Mouse (Mus musculus): ENCODE data around the gene Prss32. TPM values are rescaled to one million over a fixed set of nuclear protein-coding genes. Genes with fewer than 3 reads are reported as not detected.
"Not testable (repeated sequence)": the region's sequence is repeated elsewhere in the genome, so short reads cannot be mapped to it uniquely, and the experiment has no call there.

Prss32 gene
- polyA plus RNA-seq, 1 experiment from 2014 or later: not detected

DNA sequence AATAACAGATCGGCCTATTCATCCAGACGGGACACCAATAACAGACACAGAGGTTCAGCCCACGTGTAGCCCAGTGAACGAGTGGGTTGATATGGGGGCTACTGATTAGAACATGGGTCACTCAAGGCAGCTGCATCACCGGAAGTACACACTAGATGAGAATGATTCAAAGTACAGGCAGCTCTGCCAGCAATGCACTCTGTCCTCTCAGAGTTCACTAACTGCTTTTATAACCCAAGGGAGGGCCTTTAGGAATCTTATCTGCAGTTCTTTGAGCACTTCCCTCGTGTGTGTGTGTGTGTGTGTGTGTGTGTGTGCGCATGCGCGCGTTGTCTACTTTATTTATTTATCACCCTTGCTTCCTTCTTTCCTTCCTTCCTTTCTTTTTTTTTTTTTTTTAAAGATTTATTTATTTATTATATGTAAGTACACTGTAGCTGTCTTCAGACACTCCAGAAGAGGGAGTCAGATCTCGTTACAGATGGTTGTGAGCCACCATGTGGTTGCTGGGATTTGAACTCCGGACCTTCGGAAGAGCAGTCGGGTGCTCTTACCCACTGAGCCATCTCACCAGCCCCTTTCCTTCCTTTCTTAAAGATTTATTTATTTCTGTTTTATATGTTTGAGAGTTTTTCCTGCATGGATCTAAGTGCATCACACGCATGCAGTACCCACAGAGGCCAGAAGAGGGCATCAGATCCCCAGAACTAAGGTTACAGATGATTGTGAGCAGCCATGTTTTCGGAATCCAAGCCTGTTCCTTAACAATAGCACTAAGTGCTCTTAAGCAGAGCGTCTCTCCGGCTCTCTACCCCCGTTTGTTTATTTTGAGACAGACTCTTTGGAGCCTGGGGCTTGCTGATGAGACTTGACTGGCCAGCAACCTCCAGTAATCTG is 7.4 kb downstream of the Prss32 start:
- Histone ChIP-seq H3K4me2 (replicated peaks) (no peak overlapping the region), H3K4me3 (no peak overlapping the region), H3K4me1 (no peaks in the 10 kb centered on the region), H3K9ac (no peak overlapping the region), H3K27ac (no peak overlapping the region), H3K27me3 (no peaks in the 10 kb centered on the region), H3K36me3 (no peaks in the 10 kb centered on the region), H3K9me3 (no peaks in the 10 kb centered on the region)
- no peak for ATAC-seq (ENCODE audit: low FRiP score, low read depth)
- WGBS: 60% methylated on average over 19 of the region's 19 CpGs

- ATAC-seq (ENCODE audit: low FRiP score, low read depth): no peak
- Histone ChIP-seq H3K4me2 (replicated peaks) (no peak overlapping the region), H3K9me3 (no peaks in the 10 kb centered on the region), H3K36me3 (no peaks in the 10 kb centered on the region), H3K4me3 (no peak overlapping the region), H3K4me1 (no peaks in the 10 kb centered on the region), H3K27ac (no peak overlapping the region), H3K27me3 (no peaks in the 10 kb centered on the region), H3K9ac (no peak overlapping the region)
- WGBS: 38% methylated on average over 5 of the region's 5 CpGs
Observed at GRCm38 (mm10) chr17:23853292-23853691, 9.6 kb downstream of the Prss32 start.

DNA sequence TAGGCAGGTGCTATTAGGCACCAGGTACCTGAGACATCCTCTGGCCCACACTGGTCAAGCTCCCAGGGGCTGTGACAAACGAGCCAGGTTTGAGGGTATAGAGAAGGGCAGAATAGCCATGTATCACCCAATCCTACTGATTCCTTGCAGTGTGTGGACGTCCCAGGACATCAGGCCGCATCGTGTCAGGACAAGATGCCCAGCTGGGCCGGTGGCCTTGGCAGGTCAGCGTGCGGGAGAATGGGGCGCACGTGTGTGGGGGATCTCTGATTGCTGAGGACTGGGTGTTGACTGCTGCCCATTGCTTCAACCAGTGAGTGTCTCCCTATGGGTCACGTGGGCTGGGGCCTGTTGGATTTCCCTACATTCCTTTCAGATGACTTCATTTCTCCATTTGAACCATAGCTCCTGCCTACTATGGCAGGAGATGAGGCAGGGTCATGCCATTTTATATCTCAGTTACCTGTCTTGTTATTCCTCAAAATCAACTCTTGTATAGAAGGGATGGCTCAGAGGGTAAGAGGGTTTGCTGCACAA is 10.6 kb downstream of the Prss32 start:
- Histone ChIP-seq H3K4me3 (no peak overlapping the region), H3K9me3 (no peaks in the 10 kb centered on the region), H3K4me2 (replicated peaks) (no peak overlapping the region), H3K27ac (no peak overlapping the region), H3K27me3 (no peaks in the 10 kb centered on the region), H3K9ac (no peak overlapping the region), H3K4me1 (no peaks in the 10 kb centered on the region), H3K36me3 (no peaks in the 10 kb centered on the region)
- 84% methylated on average over 10 of the region's 10 CpGs for WGBS
- ATAC-seq (ENCODE audit: low FRiP score, low read depth): no peak

DNA sequence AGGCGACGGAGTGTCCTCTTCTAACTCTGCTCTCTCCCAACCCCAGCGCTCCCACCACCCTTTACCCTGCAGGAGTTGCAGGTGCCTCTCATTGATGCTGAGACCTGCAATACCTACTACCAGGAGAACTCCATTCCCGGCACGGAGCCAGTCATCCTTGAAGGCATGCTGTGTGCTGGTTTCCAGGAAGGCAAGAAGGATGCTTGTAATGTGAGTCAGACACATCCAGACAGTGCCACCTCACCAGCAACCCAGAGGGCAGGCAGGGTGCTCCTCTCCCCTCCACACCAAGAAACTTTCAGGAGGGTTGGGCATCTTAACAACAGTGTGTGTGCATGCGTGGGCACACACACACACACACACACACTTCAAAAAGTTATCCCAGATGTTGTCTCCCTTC is 13.5 kb downstream of the Prss32 start:
- Histone ChIP-seq H3K4me3 (no peak overlapping the region), H3K27me3 (no peaks in the 10 kb centered on the region), H3K36me3 (no peaks in the 10 kb centered on the region), H3K9ac (no peak overlapping the region), H3K4me1 (no peaks in the 10 kb centered on the region), H3K4me2 (replicated peaks) (no peak overlapping the region), H3K9me3 (no peaks in the 10 kb centered on the region), H3K27ac (no peak overlapping the region)
- 82% methylated on average over 6 of the region's 6 CpGs for WGBS
- no peak for ATAC-seq (ENCODE audit: low FRiP score, low read depth)

GRCm38 (mm10) chr17:23857913-23858312 is 14.3 kb downstream of the Prss32 start:
- H3K36me3 ChIP-seq: no peaks in the 10 kb centered on the region
- 79% methylated on average over 2 of the region's 2 CpGs for WGBS
- H3K9me3 ChIP-seq: no peaks in the 10 kb centered on the region
- ATAC-seq (ENCODE audit: low FRiP score, low read depth): no peak
- H3K4me2 ChIP-seq (replicated peaks): no peak overlapping the region
- H3K27ac ChIP-seq: no peak overlapping the region
- no peaks in the 10 kb centered on the region for H3K4me1 ChIP-seq
- no peak overlapping the region for H3K4me3 ChIP-seq
- H3K9ac ChIP-seq: no peak overlapping the region
- no peaks in the 10 kb centered on the region for H3K27me3 ChIP-seq

DNA sequence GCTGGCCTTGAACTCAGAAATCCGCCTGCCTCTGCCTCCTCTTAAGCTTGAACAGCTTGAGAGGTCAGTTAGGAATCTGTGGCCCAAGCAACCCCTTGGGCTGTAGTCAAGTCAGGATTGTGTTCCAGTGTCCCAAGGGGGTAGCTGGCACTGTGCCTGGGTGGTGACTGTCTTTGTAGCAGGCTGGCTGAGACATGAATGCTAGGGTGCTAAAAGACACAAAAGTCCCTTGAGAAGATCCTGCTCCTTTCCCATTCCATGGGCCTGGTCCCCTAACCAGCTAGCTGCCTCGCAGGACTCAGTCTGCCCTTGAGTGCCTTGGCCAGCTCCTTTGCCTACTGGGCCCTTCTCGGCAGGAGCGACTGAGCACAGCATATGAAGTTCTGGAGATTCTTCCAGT is 19.3 kb downstream of the Prss32 start:
- Histone ChIP-seq H3K27ac (no peak overlapping the region), H3K4me1 (no peaks in the 10 kb centered on the region), H3K4me3 (no peak overlapping the region), H3K27me3 (no peaks in the 10 kb centered on the region), H3K9ac (no peak overlapping the region), H3K36me3 (no peaks in the 10 kb centered on the region), H3K9me3 (peaks cover 5% of the 10 kb centered on the region; the same call in 1 of the 2 replicates), H3K4me2 (replicated peaks) (no peak overlapping the region)
- no peak for ATAC-seq (ENCODE audit: low FRiP score, low read depth)
- 83% methylated on average over 4 of the region's 4 CpGs for WGBS

DNA sequence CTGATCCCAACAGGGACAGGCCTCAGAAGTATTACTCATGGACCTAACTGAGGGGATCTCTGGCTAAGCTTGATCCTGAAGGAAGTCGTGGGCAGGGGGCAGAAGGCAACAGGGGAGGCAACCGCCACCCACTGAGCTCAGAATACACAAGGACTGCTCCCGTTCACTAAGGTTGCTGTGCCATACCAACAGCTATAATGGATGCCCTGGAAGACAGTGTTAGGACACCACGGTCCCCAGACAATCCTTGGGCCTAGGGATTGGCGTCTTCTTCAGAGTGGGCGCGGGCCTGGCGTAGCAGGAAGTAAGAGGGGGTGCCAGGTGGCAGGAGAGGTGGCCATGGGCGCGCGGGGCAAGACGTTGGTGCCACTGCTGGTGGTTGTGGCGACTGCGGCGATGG is 24.1 kb downstream of the Prss32 start, which contains the start of gene Prss21:
TSS of gene Prss21 (plus strand) at position 301 of the 400 bp plus-strand sequence.
- H3K9ac ChIP-seq: no peak within 1 kb of the TSS
- H3K4me1 ChIP-seq: no peaks in the 10 kb centered on the region
- H3K36me3 ChIP-seq: no peaks in the 10 kb centered on the region
- H3K4me3 ChIP-seq: no peak within 1 kb of the TSS
- no peak within 1 kb of the TSS for H3K27ac ChIP-seq
- no peaks in the 10 kb centered on the region for H3K27me3 ChIP-seq
- no peak within 1 kb of the TSS for H3K4me2 ChIP-seq (replicated peaks)
- peaks cover 5% of the 10 kb centered on the region; the same call in 1 of the 2 replicates for H3K9me3 ChIP-seq
- 85% methylated on average over 15 of the region's 15 CpGs for WGBS
- ATAC-seq (ENCODE audit: low FRiP score, low read depth): no peak

GRCm38 (mm10) chr17:23868513-23868912 is 24.9 kb downstream of the Prss32 start:
- Histone ChIP-seq H3K9me3 (peaks cover 5% of the 10 kb centered on the region; the same call in 1 of the 2 replicates), H3K4me2 (replicated peaks) (no peak overlapping the region), H3K4me3 (no peak overlapping the region), H3K36me3 (no peaks in the 10 kb centered on the region), H3K4me1 (no peaks in the 10 kb centered on the region), H3K9ac (no peak overlapping the region), H3K27ac (no peak overlapping the region), H3K27me3 (no peaks in the 10 kb centered on the region)
- no peak for ATAC-seq (ENCODE audit: low FRiP score, low read depth)
- WGBS: 85% methylated on average over 11 of the region's 11 CpGs

DNA sequence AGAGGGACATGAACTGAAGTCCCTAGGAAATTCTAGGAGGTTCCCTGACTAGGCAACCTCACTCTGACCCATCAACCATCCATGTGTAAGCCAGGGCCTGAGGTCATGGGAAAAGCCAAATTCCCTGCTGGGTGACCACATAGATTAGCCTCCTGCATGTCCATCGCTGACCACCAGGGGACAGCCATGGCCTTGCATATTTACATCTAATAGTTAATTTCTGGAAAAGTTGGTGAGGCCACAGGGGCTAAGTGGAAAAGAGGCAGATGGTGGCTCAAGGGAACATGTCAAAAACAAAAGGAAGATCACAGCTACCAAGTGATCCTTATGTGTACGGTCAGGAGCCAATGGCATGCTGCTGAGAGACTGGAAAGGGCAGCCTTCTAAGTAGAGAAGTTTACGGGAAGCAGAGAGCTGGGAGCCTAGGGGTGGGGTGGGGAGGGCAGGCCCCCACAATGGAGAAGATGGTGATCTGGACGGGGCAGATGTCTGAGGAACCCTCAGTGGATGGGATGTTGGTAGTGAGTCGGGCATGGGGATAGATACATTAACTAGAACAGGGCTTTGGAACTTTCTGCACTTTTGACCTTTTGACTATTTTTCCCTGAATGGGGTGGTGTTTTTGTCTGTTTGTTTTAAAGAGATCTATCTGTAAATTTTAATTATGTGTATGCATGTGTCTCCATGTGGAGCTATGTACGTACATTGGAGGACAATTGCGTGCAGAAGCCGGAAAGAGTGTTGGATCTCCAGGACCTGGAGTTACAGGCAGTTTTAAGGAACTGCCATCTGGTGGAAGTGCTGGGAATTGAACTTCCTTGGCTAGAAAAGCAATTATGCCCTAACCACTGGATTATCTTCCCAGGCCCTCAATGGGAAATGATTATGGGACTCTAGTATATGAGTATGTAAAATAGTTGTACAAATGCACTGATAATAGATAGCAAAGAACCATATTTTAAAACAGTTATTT is 30.5 kb downstream of the Prss32 start:
- Histone ChIP-seq H3K4me1 (no peaks in the 10 kb centered on the region), H3K9ac (no peak overlapping the region), H3K27ac (no peak overlapping the region), H3K4me3 (no peak overlapping the region), H3K4me2 (replicated peaks) (no peak overlapping the region), H3K27me3 (no peaks in the 10 kb centered on the region), H3K36me3 (no peaks in the 10 kb centered on the region), H3K9me3 (no peaks in the 10 kb centered on the region)
- no peak for ATAC-seq (ENCODE audit: low FRiP score, low read depth)
- 50% methylated on average over 8 of the region's 8 CpGs for WGBS

DNA sequence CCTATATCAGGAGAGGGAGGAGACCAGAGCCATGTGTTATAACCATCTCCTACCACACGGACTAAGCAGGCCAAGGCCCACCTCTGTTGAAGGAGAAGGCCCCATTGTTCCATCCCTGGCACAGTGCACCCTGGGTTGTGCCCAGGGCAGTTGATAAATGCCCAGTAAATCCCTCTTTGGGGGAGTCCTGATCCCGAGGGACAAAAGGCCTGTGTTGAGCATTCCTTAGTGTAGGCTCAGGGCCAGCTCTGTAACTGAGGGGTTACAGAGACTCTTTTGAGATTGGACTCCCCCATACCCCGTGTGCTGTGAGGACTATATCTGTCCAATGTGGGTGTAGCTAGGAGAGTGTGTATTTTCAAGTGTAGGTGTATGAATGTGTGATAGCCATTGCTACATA is 33.1 kb downstream of the Prss32 start:
- 54% methylated on average over 3 of the region's 3 CpGs for WGBS
- Histone ChIP-seq H3K36me3 (no peaks in the 10 kb centered on the region), H3K4me3 (no peak overlapping the region), H3K9ac (no peak overlapping the region), H3K4me1 (no peaks in the 10 kb centered on the region), H3K4me2 (replicated peaks) (no peak overlapping the region), H3K27ac (no peak overlapping the region), H3K9me3 (no peaks in the 10 kb centered on the region), H3K27me3 (no peaks in the 10 kb centered on the region)
- ATAC-seq (ENCODE audit: low FRiP score, low read depth): no peak

DNA sequence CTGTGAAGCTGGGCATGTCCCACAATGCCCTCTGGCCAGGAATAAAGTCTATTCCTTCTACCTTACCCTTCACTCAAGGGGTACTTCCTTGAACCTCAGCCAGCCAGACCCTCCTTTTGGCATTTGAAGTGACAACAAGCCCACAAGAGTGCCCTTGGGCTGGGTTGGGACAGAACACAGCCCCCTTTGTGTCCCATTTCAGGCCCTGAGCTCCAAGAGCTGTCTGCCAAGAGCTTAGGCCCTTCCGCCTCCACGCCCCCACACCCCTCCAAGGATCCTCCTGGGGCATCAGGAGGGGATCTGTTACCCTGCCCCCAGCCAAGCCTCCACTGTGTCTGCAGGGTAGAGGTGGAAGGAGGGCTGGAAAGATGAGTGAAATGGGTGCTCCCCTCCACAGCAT is 33.5 kb downstream of the Prss32 start:
- Histone ChIP-seq H3K27me3 (no peaks in the 10 kb centered on the region), H3K4me1 (no peaks in the 10 kb centered on the region), H3K4me3 (no peak overlapping the region), H3K27ac (no peak overlapping the region), H3K9ac (no peak overlapping the region), H3K4me2 (replicated peaks) (no peak overlapping the region), H3K36me3 (no peaks in the 10 kb centered on the region), H3K9me3 (no peaks in the 10 kb centered on the region)
- ATAC-seq (ENCODE audit: low FRiP score, low read depth): no peak
- WGBS: 82% methylated on average over 2 of the region's 2 CpGs

DNA sequence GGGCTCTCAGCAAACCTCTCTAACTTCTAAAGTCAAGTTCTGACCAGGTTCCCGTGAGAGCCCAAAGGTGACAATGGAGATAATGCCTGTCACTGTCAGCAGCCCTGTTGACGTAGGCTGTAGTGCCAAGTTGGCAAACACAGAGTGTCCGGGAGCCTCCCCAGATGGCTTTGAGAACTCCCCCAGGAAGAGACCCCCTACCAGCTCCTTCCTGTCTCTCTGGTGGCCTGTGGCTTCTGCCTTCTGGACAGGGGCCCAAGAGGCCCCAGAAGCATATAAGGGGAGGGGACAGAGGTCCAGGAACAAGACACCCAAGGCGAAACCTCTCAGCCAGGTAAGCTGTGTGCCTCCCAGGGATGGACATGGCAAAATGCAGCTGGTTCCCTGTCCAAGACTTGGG is 36.9 kb downstream of the Prss32 start, which contains the start of the genes Dcpp1 and Dcpp2:
TSS of gene Dcpp1 (plus strand) at position 301 of the 400 bp plus-strand sequence.
TSS of gene Dcpp2 (plus strand) at position 305 of the 400 bp plus-strand sequence.
- H3K4me2 ChIP-seq (replicated peaks); ATAC-seq (ENCODE audit: low FRiP score, low read depth): not testable (repeated sequence)
- 88% methylated on average over 4 of the region's 4 CpGs for WGBS

More for the DNA sequence above, 36.9 kb downstream of the Prss32 start, which contains the start of the genes Dcpp1 and Dcpp2:
- not testable (repeated sequence) for H3K9ac ChIP-seq, H3K36me3 ChIP-seq, H3K27me3 ChIP-seq, H3K4me1 ChIP-seq, H3K4me3 ChIP-seq, H3K27ac ChIP-seq, H3K9me3 ChIP-seq
